Mouse (Mus musculus): ENCODE measurements around the gene Aqp7.

The Aqp7 gene

DNA sequence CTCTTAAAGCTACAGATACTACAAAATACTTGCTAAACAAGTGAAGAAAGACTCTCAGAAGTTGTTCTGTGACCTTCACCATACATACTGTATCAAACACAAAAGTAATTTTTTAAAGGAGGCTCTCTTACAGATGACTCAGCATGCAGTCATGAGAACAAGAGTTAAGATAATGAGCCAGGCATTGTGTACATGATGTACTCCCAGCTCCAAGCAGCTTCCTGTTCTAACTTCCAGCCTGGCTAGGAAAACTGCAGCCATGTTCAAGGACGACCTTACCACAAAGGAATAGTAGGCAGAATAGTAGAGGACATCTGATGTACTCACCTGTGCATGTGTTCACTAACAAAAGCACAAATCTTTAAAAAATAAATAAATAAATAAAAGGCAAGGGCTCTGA is 47.7 kb downstream of the Aqp7 start:
- DNase-seq (ENCODE audit: low read depth, low spot score): no peak

DNA sequence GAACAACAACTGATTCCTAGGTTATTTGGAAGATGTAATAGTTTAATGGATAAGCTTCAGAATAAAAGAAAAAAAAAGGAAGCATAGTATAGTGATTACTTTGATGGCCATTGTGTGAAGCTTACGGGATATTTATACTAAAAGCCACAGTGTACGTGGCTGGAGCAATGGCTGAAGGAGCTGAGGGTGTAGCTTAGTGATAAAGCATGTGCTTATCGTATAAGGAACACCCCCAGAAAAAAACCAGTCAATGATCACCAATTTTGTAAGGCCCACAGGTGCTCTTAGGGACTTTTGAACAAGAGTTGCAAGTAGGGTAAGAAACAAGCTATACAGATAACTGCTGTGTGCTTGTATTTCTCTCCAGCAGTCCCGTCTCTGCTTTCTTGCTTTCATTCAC is 50.0 kb downstream of the Aqp7 start:
- no peak for DNase-seq (ENCODE audit: low read depth, low spot score)

- no peak for DNase-seq (ENCODE audit: low read depth, low spot score)
These were observed 51.6 kb downstream of the Aqp7 start for GRCm38 (mm10) chr4:40996302-40996701.

DNA sequence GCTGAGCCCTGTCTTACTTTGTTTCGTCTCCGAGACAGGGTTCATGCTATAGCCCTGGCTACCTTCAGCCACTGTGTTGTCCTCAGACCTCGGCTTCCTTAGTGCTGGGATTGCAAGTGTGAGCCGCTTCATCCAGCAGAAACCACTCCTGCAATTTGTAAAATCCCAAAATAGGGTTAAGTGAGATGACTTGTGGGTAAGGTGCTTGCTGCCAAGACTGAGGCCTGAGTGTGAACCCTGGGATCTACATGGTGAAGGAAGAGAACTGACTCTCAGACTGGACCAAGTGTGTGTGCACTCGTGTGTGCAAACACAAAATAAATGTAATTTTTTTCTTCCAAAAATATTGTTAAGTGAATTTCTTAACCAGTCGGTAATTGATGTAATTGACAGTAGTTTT is 58.3 kb downstream of the Aqp7 start:
- DNase-seq (ENCODE audit: low read depth, low spot score): no peak

GRCm38 (mm10) chr4:40983686-40984085 is 64.3 kb downstream of the Aqp7 start:
- DNase-seq (ENCODE audit: low read depth, low spot score): no peak

Data from forelimb bud, embryonic 11.5 days (tissue).